Mouse (Mus musculus) kidney, embryonic 14.5 days (tissue): ENCODE measurements around the gene Gm11127. TPM values are rescaled to one million over a fixed set of nuclear protein-coding genes. Genes with fewer than 3 reads are reported as not detected.
A peak's percentile ranks its signal among the peaks of the same experiment; 100 is the strongest.

ENCODE experiments used
- ATAC-seq: fragments of 200-750 bp; cut with Nextera tagmentation; 2 replicates; pipeline ENCODE4 v1.8.0; 2017; ENCODE audit warnings: moderate number of reproducible peaks, mild to moderate bottlenecking, moderate TSS enrichment, moderate library complexity; ENCODE audit not compliant: low FRiP score, low TSS enrichment
- H3K27ac ChIP-seq: fragments of 300-500 bp; sonication (generic); 2 replicates; pipeline ENCODE4 v1.5.1; 2014; ENCODE audit warnings: low read depth, mild to moderate bottlenecking, low read length, moderate library complexity, mixed read lengths
- H3K27me3 ChIP-seq: fragments of 300-500 bp; sonication (generic); 2 replicates; pipeline ENCODE4 v1.6.1; 2014; ENCODE audit warnings: mild to moderate bottlenecking, low read length; ENCODE audit not compliant: control insufficient read depth, insufficient read depth
- H3K36me3 ChIP-seq: fragments of 300-500 bp; sonication (generic); 2 replicates; pipeline ENCODE4 v1.6.1; 2014; ENCODE audit warnings: low read length, mixed read lengths; ENCODE audit not compliant: control insufficient read depth, insufficient read depth
- H3K4me1 ChIP-seq: fragments of 300-500 bp; sonication (generic); 2 replicates; pipeline ENCODE4 v1.6.1; 2014; ENCODE audit warnings: low read length, mixed read lengths; ENCODE audit not compliant: control insufficient read depth, insufficient read depth
- H3K4me2 ChIP-seq: fragments of 300-500 bp; sonication (generic); replicated peaks from 2 replicates; pipeline ENCODE4 v1.6.1; 2014; ENCODE audit warnings: low read depth, mild to moderate bottlenecking, low read length
- H3K4me3 ChIP-seq: fragments of 300-500 bp; sonication (generic); 2 replicates; pipeline ENCODE4 v1.5.1; 2014; ENCODE audit warnings: mild to moderate bottlenecking, low read length
- H3K9ac ChIP-seq: fragments of 300-500 bp; sonication (generic); 2 replicates; pipeline ENCODE4 v1.6.1; 2014; ENCODE audit warnings: low read depth, mild to moderate bottlenecking, low read length, moderate library complexity
- H3K9me3 ChIP-seq: fragments of 300-500 bp; sonication (generic); 2 replicates; pipeline ENCODE4 v1.6.1; 2016; ENCODE audit warnings: low read length; ENCODE audit not compliant: control insufficient read depth
- WGBS: fragments of 180-500 bp; shearing (Covaris S2); extraction: QIAGEN DNeasy Blood & Tissue Kit; methylation state at CpG from one replicate; pipeline ENCODE4 v1.1.7; 2014; 5-methylcytosine and 5-hydroxymethylcytosine counted together
- polyA plus RNA-seq: library from polyadenylated mRNA; unstranded; fragments of >200 nt; fragmentation: Nextera tagmentation; extraction: Ambion mirVana; gene quantifications from 2 replicates; pipeline ENCODE4 v1.2.1, GENCODE M21; 2014

Gm11127 gene
- polyA plus RNA-seq, 1 experiment from 2014 or later: not detected

- Histone ChIP-seq H3K36me3 (no peaks in the 10 kb centered on the region), H3K4me3 (no peak overlapping the region), H3K4me1 (peaks cover 6% of the 10 kb centered on the region), H3K27ac (no peak overlapping the region), H3K9ac (no peak overlapping the region), H3K27me3 (no peaks in the 10 kb centered on the region), H3K4me2 (no peak overlapping the region), H3K9me3 (no peaks in the 10 kb centered on the region)
- WGBS: 73% methylated on average over 4 of the region's 4 CpGs
- ATAC-seq: no peak
Observed at GRCm38 (mm10) chr17:36025901-36026300, 32.3 kb downstream of the Gm11127 start.

- Histone ChIP-seq H3K4me1 (peaks cover 6% of the 10 kb centered on the region), H3K27me3 (no peaks in the 10 kb centered on the region), H3K36me3 (no peaks in the 10 kb centered on the region), H3K4me2 (no peak overlapping the region), H3K9me3 (no peaks in the 10 kb centered on the region), H3K9ac (no peak overlapping the region), H3K4me3 (no peak overlapping the region), H3K27ac (no peak overlapping the region)
- 78% methylated on average over 5 of the region's 5 CpGs for WGBS
- ATAC-seq: no peak
Observed at GRCm38 (mm10) chr17:36025197-36025596, 33.0 kb downstream of the Gm11127 start.

GRCm38 (mm10) chr17:36023710-36024654 is 34.2 kb downstream of the Gm11127 start:
- no peaks in the 10 kb centered on the region for H3K36me3 ChIP-seq
- 48% methylated on average over 9 of the region's 9 CpGs for WGBS
- H3K9me3 ChIP-seq: no peaks in the 10 kb centered on the region
- no peak overlapping the region for H3K9ac ChIP-seq
- no peaks in the 10 kb centered on the region for H3K27me3 ChIP-seq
- no peak overlapping the region for H3K4me3 ChIP-seq
- H3K4me2 ChIP-seq: no peak overlapping the region; the same call in 1 of the 2 replicates
- ATAC-seq: no peak
- peaks cover 6% of the 10 kb centered on the region for H3K4me1 ChIP-seq
- H3K27ac ChIP-seq: 0 out of 2 replicates have a peak overlapping the region, but pooled peaks have one; percentile 7

- no peak overlapping the region for H3K4me3 ChIP-seq
- H3K36me3 ChIP-seq: no peaks in the 10 kb centered on the region
- no peaks in the 10 kb centered on the region for H3K27me3 ChIP-seq
- no peak overlapping the region for H3K9ac ChIP-seq
- H3K4me1 ChIP-seq: peaks cover 6% of the 10 kb centered on the region
- WGBS: 87% methylated on average over 6 of the region's 6 CpGs
- ATAC-seq: no peak
- H3K9me3 ChIP-seq: no peaks in the 10 kb centered on the region
- H3K4me2 ChIP-seq: no peak overlapping the region
- H3K27ac ChIP-seq: no peak overlapping the region
Observed at GRCm38 (mm10) chr17:36022922-36023321, 35.2 kb downstream of the Gm11127 start.

GRCm38 (mm10) chr17:36022098-36022497 is 36.1 kb downstream of the Gm11127 start:
- 95% methylated on average over 9 of the region's 9 CpGs for WGBS
- ATAC-seq: no peak
- Histone ChIP-seq H3K27ac (no peak overlapping the region), H3K4me2 (no peak overlapping the region), H3K4me1 (peaks cover 6% of the 10 kb centered on the region), H3K27me3 (no peaks in the 10 kb centered on the region), H3K36me3 (no peaks in the 10 kb centered on the region), H3K9me3 (no peaks in the 10 kb centered on the region), H3K9ac (no peak overlapping the region), H3K4me3 (no peak overlapping the region)

GRCm38 (mm10) chr17:36021309-36021708 is 36.9 kb downstream of the Gm11127 start:
- Histone ChIP-seq H3K9me3 (no peaks in the 10 kb centered on the region), H3K27ac (no peak overlapping the region), H3K9ac (no peak overlapping the region), H3K4me2 (no peak overlapping the region), H3K36me3 (no peaks in the 10 kb centered on the region), H3K27me3 (no peaks in the 10 kb centered on the region), H3K4me3 (no peak overlapping the region), H3K4me1 (peaks cover 6% of the 10 kb centered on the region)
- 90% methylated on average over 1 of the region's 1 CpGs for WGBS
- ATAC-seq: no peak

- ATAC-seq: peak; percentile 36; the same call in 1 of the 2 replicates
- H3K4me2 ChIP-seq: peak within 1 kb of the TSS; percentile 4; the same call in 1 of the 2 replicates
Observed at GRCm38 (mm10) chr17:36020191-36021073, 37.7 kb downstream of the Gm11127 start, which contains the start of gene H2-T24. Gene H2-T24 (minus strand): TSS chr17:36020560.

GRCm38 (mm10) chr17:36019519-36019918 is 38.7 kb downstream of the Gm11127 start:
- Histone ChIP-seq H3K9ac (no peak overlapping the region), H3K27me3 (no peaks in the 10 kb centered on the region), H3K9me3 (no peaks in the 10 kb centered on the region), H3K4me1 (peaks cover 6% of the 10 kb centered on the region), H3K36me3 (peaks cover under 1% of the 10 kb centered on the region; the same call in 1 of the 2 replicates), H3K27ac (no peak overlapping the region), H3K4me3 (no peak overlapping the region), H3K4me2 (no peak overlapping the region)
- 68% methylated on average over 3 of the region's 3 CpGs for WGBS
- no peak for ATAC-seq

More at GRCm38 (mm10) chr17:36020191-36021073, 37.7 kb downstream of the Gm11127 start, which contains the start of gene H2-T24:
- Histone ChIP-seq H3K4me3 (no peak within 1 kb of the TSS), H3K9me3 (no peaks in the 10 kb centered on the region), H3K9ac (no peak within 1 kb of the TSS), H3K36me3 (no peaks in the 10 kb centered on the region), H3K27ac (no peak within 1 kb of the TSS), H3K4me1 (peaks cover 6% of the 10 kb centered on the region), H3K27me3 (no peaks in the 10 kb centered on the region)
- WGBS: 38% methylated on average over 15 of the region's 15 CpGs
